Mouse (Mus musculus) C2C12 (cell line): ENCODE data around the gene Tspan4.

Experiments
- CEBPB ChIP-seq: IDR thresholded peaks from one replicate; pipeline ENCODE4 v1.6.1; 2011; ENCODE audit warnings: low read depth, mild to moderate bottlenecking, control low read depth, moderate library complexity
- CTCF ChIP-seq: IDR thresholded peaks from one replicate; pipeline ENCODE4 v1.5.1; 2011; ENCODE audit not compliant: control insufficient read depth, insufficient read depth, insufficient read length
- FOSL1 ChIP-seq: IDR thresholded peaks from one replicate; pipeline ENCODE4 v1.8.0; 2011; ENCODE audit warnings: mild to moderate bottlenecking, low read length; ENCODE audit not compliant: poor library complexity, insufficient read depth, severe bottlenecking
- MAX ChIP-seq: IDR thresholded peaks from one replicate; pipeline ENCODE4 v1.6.1; 2011; ENCODE audit warnings: mild to moderate bottlenecking, control low read depth
- MYOD1 ChIP-seq: IDR thresholded peaks from one replicate; pipeline ENCODE4 v1.6.1; 2011; ENCODE audit warnings: low read depth; ENCODE audit not compliant: control insufficient read depth, insufficient read length
- MYOG ChIP-seq: IDR thresholded peaks from one replicate; pipeline ENCODE4 v1.6.1; 2011; ENCODE audit not compliant: control insufficient read depth, insufficient read length; ENCODE audit errors: extremely low read depth
- USF1 ChIP-seq: IDR thresholded peaks from one replicate; pipeline ENCODE4 v1.6.1; 2011; ENCODE audit warnings: low read depth, mild to moderate bottlenecking, control low read depth, moderate library complexity

DNA sequence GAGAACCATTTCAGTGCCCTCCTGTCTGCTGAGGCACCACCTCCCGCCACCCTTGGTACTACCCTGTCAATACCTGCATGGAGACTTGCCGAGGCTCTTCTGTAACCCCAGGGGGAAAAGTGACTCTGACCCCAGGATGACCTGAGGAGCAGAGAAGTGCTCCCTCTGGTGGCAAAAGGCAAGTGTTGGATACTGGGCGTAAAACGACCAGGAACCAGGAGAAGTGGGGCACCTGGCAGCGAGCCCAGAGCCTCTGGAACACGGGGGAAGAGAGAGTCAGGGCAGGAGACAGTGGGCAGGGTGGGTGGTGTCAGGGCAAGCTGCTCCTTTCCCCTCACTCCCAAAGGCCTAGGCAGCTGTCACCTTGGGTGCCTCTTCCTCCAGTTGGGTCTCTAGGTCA lies 34.4 kb upstream of the Tspan4 start:
- no peak for TF ChIP-seq MYOD1
- peak; percentile 57 for TF ChIP-seq CTCF
- TF ChIP-seq MAX = no peak
- TF ChIP-seq USF1 = no peak
- TF ChIP-seq CEBPB = no peak
- TF ChIP-seq MYOG = no peak
- TF ChIP-seq FOSL1 = no peak
